Mouse (Mus musculus): Measurements from ENCODE around the gene Wfdc6a. TPM values are rescaled to one million over a fixed set of nuclear protein-coding genes. Genes with fewer than 3 reads are reported as not detected.

The Wfdc6a gene
- polyA plus RNA-seq, 1 experiment from 2014 or later = 0.21 TPM

DNA sequence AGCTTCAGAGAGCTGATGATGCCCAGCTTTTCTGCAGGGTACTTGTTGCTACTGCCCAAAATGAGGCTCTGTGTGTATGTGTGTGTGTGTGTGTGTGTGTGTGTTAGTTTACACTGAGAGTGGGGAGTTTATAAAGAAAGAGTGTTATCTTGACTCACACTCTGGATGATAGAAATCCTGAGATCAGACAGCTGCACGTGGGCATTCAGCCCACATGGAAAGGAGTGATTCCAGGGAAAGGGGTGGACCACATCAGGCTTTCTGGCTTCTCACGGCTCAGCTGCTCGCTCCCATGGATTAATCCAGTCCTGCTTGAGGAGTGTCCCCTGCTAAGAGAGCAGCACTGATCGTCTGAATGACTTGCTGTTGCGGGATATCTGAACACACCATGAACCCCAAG lies 43.1 kb downstream of the Wfdc6a start:
- H3K27me3 ChIP-seq (ENCODE audit: control insufficient read depth, insufficient read depth, low read depth, low read length) = no peaks in the 10 kb centered on the region
- no peaks in the 10 kb centered on the region for H3K9me3 ChIP-seq (replicated peaks; ENCODE audit: control insufficient read depth, low read length)
- no peaks in the 10 kb centered on the region for H3K4me1 ChIP-seq (ENCODE audit: control insufficient read depth, low read depth, low read length)
- ATAC-seq (ENCODE audit: low read depth) = no peak
- H3K27ac ChIP-seq (ENCODE audit: low read length) = no peak overlapping the region
- no peak overlapping the region for H3K4me3 ChIP-seq (ENCODE audit: low read depth, low read length)
- 51% methylated on average over 5 of the region's 5 CpGs for WGBS (ENCODE audit: insufficient replicate concordance)
- no peak overlapping the region for H3K4me2 ChIP-seq (ENCODE audit: low read depth, low read length)
- H3K9ac ChIP-seq (ENCODE audit: low read depth, low read length) = no peak overlapping the region
- H3K36me3 ChIP-seq (ENCODE audit: control insufficient read depth, insufficient read depth) = no peaks in the 10 kb centered on the region

GRCm38 (mm10) chr2:164540652-164541427 lies 44.4 kb downstream of the Wfdc6a start:
- Histone ChIP-seq H3K9me3 (replicated peaks; ENCODE audit: control insufficient read depth, low read length) (no peaks in the 10 kb centered on the region), H3K27me3 (ENCODE audit: control insufficient read depth, insufficient read depth, low read depth, low read length) (no peaks in the 10 kb centered on the region), H3K4me1 (ENCODE audit: control insufficient read depth, low read depth, low read length) (no peaks in the 10 kb centered on the region), H3K4me2 (ENCODE audit: low read depth, low read length) (no peak overlapping the region), H3K36me3 (ENCODE audit: control insufficient read depth, insufficient read depth) (no peaks in the 10 kb centered on the region), H3K27ac (ENCODE audit: low read length) (no peak overlapping the region), H3K9ac (ENCODE audit: low read depth, low read length) (no peak overlapping the region), H3K4me3 (ENCODE audit: low read depth, low read length) (no peak overlapping the region)
- 15% methylated on average over 8 of the region's 8 CpGs for WGBS (ENCODE audit: insufficient replicate concordance)
- no peak for ATAC-seq (ENCODE audit: low read depth)

DNA sequence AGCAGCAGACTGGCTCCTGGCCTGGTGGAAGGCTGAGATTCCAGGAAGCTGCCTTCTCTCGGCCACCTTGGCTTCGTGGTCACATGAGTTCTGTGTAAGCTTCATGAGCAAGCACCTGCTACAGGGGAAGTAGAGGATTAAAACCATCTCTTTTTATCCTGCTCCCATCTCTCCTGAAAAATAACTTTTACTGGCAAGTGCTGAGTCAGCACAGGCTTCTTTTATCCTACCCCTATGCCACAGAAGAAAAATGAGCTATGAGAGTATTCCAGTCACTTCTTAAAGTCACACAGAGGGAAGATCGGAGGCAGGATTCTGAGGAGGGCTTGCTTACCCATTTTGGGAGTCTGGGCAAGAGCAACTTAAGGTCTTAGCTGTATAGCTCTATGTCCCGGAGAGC lies 48.2 kb downstream of the Wfdc6a start:
- H3K4me1 ChIP-seq (ENCODE audit: control insufficient read depth, low read depth, low read length) = no peaks in the 10 kb centered on the region
- no peak overlapping the region for H3K4me2 ChIP-seq (ENCODE audit: low read depth, low read length)
- WGBS (ENCODE audit: insufficient replicate concordance) = 49% methylated on average over 4 of the region's 4 CpGs
- H3K9me3 ChIP-seq (replicated peaks; ENCODE audit: control insufficient read depth, low read length) = no peaks in the 10 kb centered on the region
- H3K27me3 ChIP-seq (ENCODE audit: control insufficient read depth, insufficient read depth, low read depth, low read length) = no peaks in the 10 kb centered on the region
- H3K9ac ChIP-seq (ENCODE audit: low read depth, low read length) = no peak overlapping the region
- H3K27ac ChIP-seq (ENCODE audit: low read length) = no peak overlapping the region
- ATAC-seq (ENCODE audit: low read depth) = no peak
- H3K4me3 ChIP-seq (ENCODE audit: low read depth, low read length) = no peak overlapping the region
- H3K36me3 ChIP-seq (ENCODE audit: control insufficient read depth, insufficient read depth) = no peaks in the 10 kb centered on the region

GRCm38 (mm10) chr2:164534315-164534714 lies 50.9 kb downstream of the Wfdc6a start:
- Histone ChIP-seq H3K36me3 (ENCODE audit: control insufficient read depth, insufficient read depth) (no peaks in the 10 kb centered on the region), H3K9ac (ENCODE audit: low read depth, low read length) (no peak overlapping the region), H3K4me3 (ENCODE audit: low read depth, low read length) (no peak overlapping the region), H3K9me3 (replicated peaks; ENCODE audit: control insufficient read depth, low read length) (no peaks in the 10 kb centered on the region), H3K27me3 (ENCODE audit: control insufficient read depth, insufficient read depth, low read depth, low read length) (no peaks in the 10 kb centered on the region), H3K4me2 (ENCODE audit: low read depth, low read length) (no peak overlapping the region), H3K4me1 (ENCODE audit: control insufficient read depth, low read depth, low read length) (no peaks in the 10 kb centered on the region), H3K27ac (ENCODE audit: low read length) (no peak overlapping the region)
- ATAC-seq (ENCODE audit: low read depth) = no peak
- 55% methylated on average over 10 of the region's 10 CpGs for WGBS (ENCODE audit: insufficient replicate concordance)

DNA sequence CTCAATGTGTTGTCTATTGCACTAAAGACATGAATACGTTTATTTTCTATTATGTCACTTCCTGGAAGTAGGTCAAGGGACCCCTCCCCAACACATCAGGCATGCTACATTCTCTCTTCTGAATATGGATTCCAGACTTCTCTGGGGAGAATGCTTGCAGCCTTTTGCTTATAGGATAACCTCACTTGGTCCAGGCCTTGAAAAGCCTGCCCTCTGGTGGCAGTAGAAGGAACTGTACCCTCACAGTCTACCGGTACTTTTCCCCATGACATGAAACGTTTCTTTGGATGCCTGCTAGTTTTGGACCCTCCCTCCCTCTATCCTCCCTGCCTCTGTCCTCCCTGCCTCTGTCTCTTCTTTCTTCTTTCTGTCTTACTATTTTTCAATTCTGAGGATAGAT lies 54.1 kb downstream of the Wfdc6a start:
- Histone ChIP-seq H3K4me3 (ENCODE audit: low read depth, low read length) (no peak overlapping the region), H3K4me2 (ENCODE audit: low read depth, low read length) (no peak overlapping the region), H3K27ac (ENCODE audit: low read length) (no peak overlapping the region), H3K27me3 (ENCODE audit: control insufficient read depth, insufficient read depth, low read depth, low read length) (no peaks in the 10 kb centered on the region), H3K9ac (ENCODE audit: low read depth, low read length) (no peak overlapping the region), H3K36me3 (ENCODE audit: control insufficient read depth, insufficient read depth) (no peaks in the 10 kb centered on the region), H3K4me1 (ENCODE audit: control insufficient read depth, low read depth, low read length) (no peaks in the 10 kb centered on the region), H3K9me3 (replicated peaks; ENCODE audit: control insufficient read depth, low read length) (no peaks in the 10 kb centered on the region)
- ATAC-seq (ENCODE audit: low read depth) = no peak
- WGBS (ENCODE audit: insufficient replicate concordance) = 8% methylated on average over 3 of the region's 3 CpGs

Other genes starting within 250 kb of the Wfdc6a start
- 22.6 and 26.6 TPM in 2 replicates for gene Slpi, start 196.4 kb downstream of the Wfdc6a start, polyA plus RNA-seq (2015; fragmentation: Nextera tagmentation; extraction: Ambion mirVana)
- gene Rbpjl, start 182.3 kb downstream of the Wfdc6a start, polyA plus RNA-seq (2015; fragmentation: Nextera tagmentation; extraction: Ambion mirVana) = 0.14 and 0.89 TPM in 2 replicates
- gene Matn4, start 180.3 kb downstream of the Wfdc6a start, polyA plus RNA-seq (2015; fragmentation: Nextera tagmentation; extraction: Ambion mirVana) = 0.09 and 0.12 TPM in 2 replicates
- gene Sdc4, start 141.6 kb downstream of the Wfdc6a start, polyA plus RNA-seq (2015; fragmentation: Nextera tagmentation; extraction: Ambion mirVana) = 70.1 and 72.5 TPM in 2 replicates
- 24.5 and 24.8 TPM in 2 replicates for gene Sys1, start 128.5 kb downstream of the Wfdc6a start, polyA plus RNA-seq (2015; fragmentation: Nextera tagmentation; extraction: Ambion mirVana)
- gene Gm20458, start 124.5 kb downstream of the Wfdc6a start, polyA plus RNA-seq (2015; fragmentation: Nextera tagmentation; extraction: Ambion mirVana) = 4.6 and 5.6 TPM in 2 replicates
- not detected in 2 replicates for gene Trp53tg5, start 111.7 kb downstream of the Wfdc6a start, polyA plus RNA-seq (2015; fragmentation: Nextera tagmentation; extraction: Ambion mirVana)
- 1.5 and 2.7 TPM in 2 replicates for gene Dbndd2, start 99.3 kb downstream of the Wfdc6a start, polyA plus RNA-seq (2015; fragmentation: Nextera tagmentation; extraction: Ambion mirVana)
- gene Pigt, start 87.9 kb downstream of the Wfdc6a start, polyA plus RNA-seq (2015; fragmentation: Nextera tagmentation; extraction: Ambion mirVana) = 20.8 and 24.0 TPM in 2 replicates
- 0.76 and 1.7 TPM in 2 replicates for gene Wfdc2, start 23.0 kb downstream of the Wfdc6a start, polyA plus RNA-seq (2015; fragmentation: Nextera tagmentation; extraction: Ambion mirVana)
- gene Spint3, start 12.0 kb downstream of the Wfdc6a start, polyA plus RNA-seq (2015; fragmentation: Nextera tagmentation; extraction: Ambion mirVana) = not detected in 2 replicates
- gene Eppin, start 8.1 kb upstream of the Wfdc6a start, polyA plus RNA-seq (2015; fragmentation: Nextera tagmentation; extraction: Ambion mirVana) = not detected in 2 replicates
- not detected in 2 replicates for gene Wfdc6b, start 28.1 kb upstream of the Wfdc6a start, polyA plus RNA-seq (2015; fragmentation: Nextera tagmentation; extraction: Ambion mirVana)
- not detected in 2 replicates for gene Wfdc8, start 28.2 kb upstream of the Wfdc6a start, polyA plus RNA-seq (2015; fragmentation: Nextera tagmentation; extraction: Ambion mirVana)
- not detected in 2 replicates for gene Wfdc16, start 53.3 kb upstream of the Wfdc6a start, polyA plus RNA-seq (2015; fragmentation: Nextera tagmentation; extraction: Ambion mirVana)
- gene Wfdc10, start 70.6 kb upstream of the Wfdc6a start, polyA plus RNA-seq (2015; fragmentation: Nextera tagmentation; extraction: Ambion mirVana) = not detected in 2 replicates
- not detected in 2 replicates for gene Wfdc9, start 71.1 kb upstream of the Wfdc6a start, polyA plus RNA-seq (2015; fragmentation: Nextera tagmentation; extraction: Ambion mirVana)
- gene Wfdc11, start 88.6 kb upstream of the Wfdc6a start, polyA plus RNA-seq (2015; fragmentation: Nextera tagmentation; extraction: Ambion mirVana) = not detected in 2 replicates
- not detected in 2 replicates for gene Wfdc13, start 99.7 kb upstream of the Wfdc6a start, polyA plus RNA-seq (2015; fragmentation: Nextera tagmentation; extraction: Ambion mirVana)
- gene Spint4, start 113.1 kb upstream of the Wfdc6a start, polyA plus RNA-seq (2015; fragmentation: Nextera tagmentation; extraction: Ambion mirVana) = not detected in 2 replicates
- not detected in 2 replicates for gene Spint5, start 129.9 kb upstream of the Wfdc6a start, polyA plus RNA-seq (2015; fragmentation: Nextera tagmentation; extraction: Ambion mirVana)
- gene Wfdc3, start 160.5 kb upstream of the Wfdc6a start, polyA plus RNA-seq (2015; fragmentation: Nextera tagmentation; extraction: Ambion mirVana) = 1.5 and 1.7 TPM in 2 replicates
- gene Dnttip1, start 160.5 kb upstream of the Wfdc6a start, polyA plus RNA-seq (2015; fragmentation: Nextera tagmentation; extraction: Ambion mirVana) = 40.1 and 43.1 TPM in 2 replicates
- gene Ube2c, start 184.5 kb upstream of the Wfdc6a start, polyA plus RNA-seq (2015; fragmentation: Nextera tagmentation; extraction: Ambion mirVana) = 632 and 661 TPM in 2 replicates
- 29.4 and 67.5 TPM in 2 replicates for gene Tnnc2, start 194.5 kb upstream of the Wfdc6a start, polyA plus RNA-seq (2015; fragmentation: Nextera tagmentation; extraction: Ambion mirVana)
- 9.4 and 12.1 TPM in 2 replicates for gene Snx21, start 200.4 kb upstream of the Wfdc6a start, polyA plus RNA-seq (2015; fragmentation: Nextera tagmentation; extraction: Ambion mirVana)
- gene Acot8, start 219.4 kb upstream of the Wfdc6a start, polyA plus RNA-seq (2015; fragmentation: Nextera tagmentation; extraction: Ambion mirVana) = 19.8 and 20.6 TPM in 2 replicates
- gene Zswim3, start 219.7 kb upstream of the Wfdc6a start, polyA plus RNA-seq (2015; fragmentation: Nextera tagmentation; extraction: Ambion mirVana) = 4.3 TPM in 2 replicates
- 3.4 and 4.1 TPM in 2 replicates for gene Zswim1, start 237.2 kb upstream of the Wfdc6a start, polyA plus RNA-seq (2015; fragmentation: Nextera tagmentation; extraction: Ambion mirVana)
- not detected in 2 replicates for gene Spata25, start 243.1 kb upstream of the Wfdc6a start, polyA plus RNA-seq (2015; fragmentation: Nextera tagmentation; extraction: Ambion mirVana)
- 90.7 and 92.5 TPM in 2 replicates for gene Ctsa, start 247.4 kb upstream of the Wfdc6a start, polyA plus RNA-seq (2015; fragmentation: Nextera tagmentation; extraction: Ambion mirVana)
- 1.7 and 2.5 TPM in 2 replicates for gene Neurl2, start 248.0 kb upstream of the Wfdc6a start, polyA plus RNA-seq (2015; fragmentation: Nextera tagmentation; extraction: Ambion mirVana)

All from liver, embryonic 16.5 days (tissue).